Mouse (Mus musculus) liver, adult 2 months (tissue): ENCODE data around the gene A330070K13Rik. TPM values are rescaled to one million over a fixed set of nuclear protein-coding genes. Genes with fewer than 3 reads are reported as not detected.

Source experiments
- DNase-seq: peaks from one replicate; pipeline ENCODE4 v3.0.0-alpha.2; 2011; ENCODE audit warnings: low read depth, low spot score; ENCODE audit errors: extremely low read depth
- H3K27ac ChIP-seq: fragments of 200-500 bp; replicated peaks from 2 replicates; pipeline ENCODE4 v1.5.1; 2012; ENCODE audit warnings: low read depth, mild to moderate bottlenecking, control low read depth, inconsistent platforms, low read length; ENCODE audit not compliant: insufficient read depth
- H3K27me3 ChIP-seq: fragments of 200-500 bp; 2 replicates; pipeline ENCODE4 v1.6.1; 2012; ENCODE audit warnings: mild to moderate bottlenecking, moderate library complexity, low read length, inconsistent platforms; ENCODE audit not compliant: control insufficient read depth, insufficient read depth
- H3K36me3 ChIP-seq: fragments of 200-500 bp; 2 replicates; pipeline ENCODE4 v1.6.1; 2012; ENCODE audit warnings: low read length, inconsistent platforms; ENCODE audit not compliant: control insufficient read depth, insufficient read depth
- H3K4me1 ChIP-seq: fragments of 200-500 bp; 2 replicates; pipeline ENCODE4 v1.6.1; 2011; ENCODE audit warnings: low read length; ENCODE audit not compliant: control insufficient read depth, insufficient read depth
- H3K4me3 ChIP-seq: fragments of 200-500 bp; 2 replicates; pipeline ENCODE4 v1.5.1; 2011; ENCODE audit warnings: low read depth, mild to moderate bottlenecking, control low read depth, low read length, moderate library complexity; ENCODE audit not compliant: insufficient read depth
- H3K79me2 ChIP-seq: fragments of 200-500 bp; 2 replicates; pipeline ENCODE4 v1.6.1; 2012; ENCODE audit warnings: inconsistent platforms, mild to moderate bottlenecking, low read length, moderate library complexity; ENCODE audit not compliant: control insufficient read depth, insufficient read depth
- H3K9ac ChIP-seq: fragments of 200-500 bp; 2 replicates; pipeline ENCODE4 v1.6.1; 2012; ENCODE audit warnings: low read depth, mild to moderate bottlenecking, control low read depth, inconsistent platforms, low read length
- CTCF ChIP-seq: fragments of 200-500 bp; IDR thresholded peaks from 2 replicates; pipeline ENCODE4 v1.5.1; 2011; ENCODE audit warnings: low read depth, low read length, control low read depth
- POLR2A ChIP-seq: fragments of 200-500 bp; IDR thresholded peaks from 2 replicates; pipeline ENCODE4 v1.6.1; 2011; ENCODE audit warnings: low read length, control low read depth; ENCODE audit not compliant: insufficient read depth; ENCODE audit errors: extremely low read depth
- WGBS: fragments of 180-500 bp; shearing (Covaris S2); methylation state at CpG from one replicate; pipeline ENCODE4 v1.1.7; 2018; 5-methylcytosine and 5-hydroxymethylcytosine counted together
- polyA plus RNA-seq: library from polyadenylated mRNA; depleted of rRNA; stranded (reverse); fragments of >200 nt; gene quantifications from 2 replicates; pipeline ENCODE4 v1.2.3, GENCODE M21; 2012
- total RNA-seq: library from RNA; depleted of rRNA; stranded (reverse); fragments of >200 nt; gene quantifications from 2 replicates; pipeline ENCODE4 v1.2.3, GENCODE M21; 2014

A330070K13Rik gene
- total and polyA plus RNA-seq, 2 experiments = not detected

DNA sequence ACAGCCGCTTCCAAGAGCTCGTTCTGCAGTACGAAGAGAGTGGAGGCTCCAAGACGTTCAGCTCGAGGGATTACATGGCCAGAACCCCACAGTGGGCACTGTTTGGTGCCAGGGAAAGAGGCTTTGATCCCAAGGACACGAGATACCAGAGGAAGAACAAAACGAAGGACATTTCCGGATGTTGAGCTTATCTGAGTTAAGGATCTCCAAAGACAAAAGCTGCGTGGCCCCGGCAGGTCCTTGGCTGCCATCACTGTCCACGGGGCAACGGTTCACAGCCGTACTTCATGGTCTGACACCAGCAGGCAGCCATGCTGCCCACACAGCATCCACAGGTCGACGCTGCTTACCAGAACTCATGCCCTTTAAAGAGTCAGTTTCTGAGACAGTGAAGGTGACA, 43.8 kb downstream of the A330070K13Rik start:
- no peak overlapping the region for H3K9ac ChIP-seq
- no peak overlapping the region for H3K4me3 ChIP-seq
- no peaks in the 10 kb centered on the region for H3K79me2 ChIP-seq
- H3K27ac ChIP-seq = no peak overlapping the region
- H3K36me3 ChIP-seq = peaks cover 18% of the 10 kb centered on the region
- 92% methylated on average over 15 of the region's 15 CpGs for WGBS
- TF ChIP-seq CTCF = no peak
- TF ChIP-seq POLR2A = no peak
- H3K27me3 ChIP-seq = no peaks in the 10 kb centered on the region
- no peak for DNase-seq
- H3K4me1 ChIP-seq = no peaks in the 10 kb centered on the region

DNA sequence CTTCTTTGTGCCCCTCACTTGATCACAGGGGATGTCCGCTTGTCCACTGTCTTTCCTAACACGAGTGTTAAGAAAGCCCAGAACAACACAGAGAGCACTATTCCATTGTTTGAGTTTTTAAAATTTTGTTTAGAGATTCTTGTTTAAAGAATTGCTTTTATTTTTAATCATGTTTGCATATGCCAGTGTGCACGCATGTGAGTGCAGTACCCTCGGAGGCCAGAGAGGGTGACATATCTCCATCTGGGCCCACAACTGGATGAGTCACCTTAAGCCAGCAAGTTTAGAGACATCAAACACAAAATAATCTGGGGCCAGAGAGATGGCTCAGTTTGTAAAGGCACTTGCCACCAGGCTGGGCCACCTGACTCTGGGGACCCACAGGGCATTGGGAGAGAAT, 49.0 kb downstream of the A330070K13Rik start:
- no peaks in the 10 kb centered on the region for H3K4me1 ChIP-seq
- H3K4me3 ChIP-seq = no peak overlapping the region
- TF ChIP-seq CTCF = no peak
- no peak for TF ChIP-seq POLR2A
- H3K27ac ChIP-seq = no peak overlapping the region
- H3K9ac ChIP-seq = no peak overlapping the region
- WGBS = 99% methylated on average over 4 of the region's 4 CpGs
- no peaks in the 10 kb centered on the region for H3K27me3 ChIP-seq
- H3K79me2 ChIP-seq = no peaks in the 10 kb centered on the region
- peaks cover 16% of the 10 kb centered on the region; the same call in 1 of the 2 replicates for H3K36me3 ChIP-seq
- DNase-seq = no peak

DNA sequence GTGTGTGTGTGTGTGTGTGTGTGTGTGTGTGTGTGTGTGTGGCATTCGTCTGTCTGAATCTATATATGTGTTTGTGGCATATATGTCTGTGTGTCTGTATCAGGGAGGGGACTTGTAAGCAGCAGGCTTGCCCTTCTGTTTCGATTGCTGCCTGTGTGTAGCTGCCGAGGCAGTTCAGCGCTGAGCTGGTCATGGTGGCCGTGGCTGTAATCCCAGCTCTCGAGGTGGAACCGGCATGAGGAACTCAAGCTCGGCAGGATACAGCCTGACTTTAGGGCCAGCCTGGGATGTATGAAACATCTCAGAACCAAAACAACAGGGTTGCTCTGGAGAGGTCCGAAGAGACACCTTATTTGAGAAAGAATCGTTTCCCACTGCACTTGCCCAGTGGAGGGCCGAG, 50.5 kb downstream of the A330070K13Rik start:
- Histone ChIP-seq H3K79me2 (no peaks in the 10 kb centered on the region), H3K4me1 (no peaks in the 10 kb centered on the region), H3K27ac (no peak overlapping the region), H3K36me3 (peaks cover 16% of the 10 kb centered on the region; the same call in 1 of the 2 replicates), H3K27me3 (no peaks in the 10 kb centered on the region), H3K9ac (no peak overlapping the region), H3K4me3 (no peak overlapping the region)
- 97% methylated on average over 11 of the region's 11 CpGs for whole genome bisulfite sequencing
- TF ChIP-seq POLR2A (no peak), CTCF (no peak)
- no peak for DNase-seq

DNA sequence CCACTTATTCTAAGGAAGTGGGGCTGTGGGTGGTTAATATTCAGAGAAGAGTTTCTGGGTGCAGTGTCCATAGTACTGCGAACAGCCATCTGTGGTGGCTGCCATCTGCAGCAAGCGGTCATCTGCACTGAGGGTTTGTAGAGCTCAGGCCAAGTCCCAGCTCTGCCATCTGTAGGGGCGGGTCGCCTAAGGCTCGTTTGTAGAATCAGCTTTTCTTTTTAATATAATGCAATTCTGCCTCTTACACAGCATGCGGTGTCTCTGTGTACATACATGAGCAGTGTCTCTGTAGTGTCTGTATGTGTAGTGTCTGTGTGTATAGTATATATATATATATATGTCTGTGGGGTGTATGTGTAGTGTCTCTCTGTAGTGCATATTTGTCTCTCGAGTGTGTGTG, 50.9 kb downstream of the A330070K13Rik start:
- H3K36me3 ChIP-seq = peaks cover 16% of the 10 kb centered on the region; the same call in 1 of the 2 replicates
- H3K79me2 ChIP-seq = no peaks in the 10 kb centered on the region
- TF ChIP-seq POLR2A (no peak), CTCF (no peak)
- no peak overlapping the region for H3K9ac ChIP-seq
- H3K27ac ChIP-seq = no peak overlapping the region
- H3K27me3 ChIP-seq = no peaks in the 10 kb centered on the region
- H3K4me1 ChIP-seq = no peaks in the 10 kb centered on the region
- WGBS = 90% methylated on average over 7 of the region's 7 CpGs
- DNase-seq = no peak
- no peak overlapping the region for H3K4me3 ChIP-seq

DNA sequence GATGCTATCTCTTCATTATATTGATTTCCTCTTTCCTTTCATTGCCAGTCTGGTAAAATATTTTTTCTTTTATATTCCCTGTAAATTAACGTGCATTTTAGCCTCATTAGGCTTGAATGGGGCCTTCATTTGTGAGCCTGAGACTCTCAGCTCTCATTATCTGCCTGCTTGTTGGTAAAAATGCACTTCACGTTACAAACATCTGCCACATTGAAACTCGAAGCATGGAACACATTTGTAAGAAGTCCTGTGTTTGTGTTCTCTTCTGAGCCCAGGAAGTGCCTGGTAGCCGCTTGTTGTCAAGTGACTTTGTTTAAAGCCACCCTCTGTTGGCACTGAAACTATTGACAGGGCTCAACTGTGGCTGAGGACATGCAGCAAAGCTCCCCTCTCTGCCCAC, 53.2 kb downstream of the A330070K13Rik start:
- TF ChIP-seq POLR2A = no peak
- no peak for TF ChIP-seq CTCF
- WGBS = 83% methylated on average over 4 of the region's 4 CpGs
- Histone ChIP-seq H3K79me2 (no peaks in the 10 kb centered on the region), H3K27me3 (no peaks in the 10 kb centered on the region), H3K27ac (no peak overlapping the region), H3K4me3 (no peak overlapping the region), H3K4me1 (no peaks in the 10 kb centered on the region), H3K9ac (no peak overlapping the region), H3K36me3 (peaks cover 10% of the 10 kb centered on the region; the same call in 1 of the 2 replicates)
- DNase-seq = no peak

DNA sequence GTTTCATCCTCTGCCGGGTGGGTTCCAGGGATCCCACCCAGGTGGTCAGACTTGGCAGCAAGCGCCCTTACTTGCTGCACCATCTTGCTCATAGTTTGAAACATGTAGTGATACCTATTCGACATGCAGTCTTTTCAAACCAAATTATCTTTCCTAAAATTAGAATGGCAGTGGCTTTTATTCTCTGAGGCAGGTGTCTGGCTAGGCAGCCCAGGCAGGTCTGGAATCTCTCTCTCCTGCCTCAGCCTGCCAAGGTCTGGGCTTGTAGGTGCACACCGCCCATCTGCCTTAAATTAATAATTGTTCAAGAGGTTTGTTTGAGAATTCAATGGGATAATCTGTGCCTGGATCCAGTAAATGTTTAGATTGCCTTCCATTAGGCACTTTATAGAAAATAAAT, 53.6 kb downstream of the A330070K13Rik start:
- Histone ChIP-seq H3K79me2 (no peaks in the 10 kb centered on the region), H3K4me3 (no peak overlapping the region), H3K4me1 (no peaks in the 10 kb centered on the region), H3K9ac (no peak overlapping the region), H3K27ac (no peak overlapping the region), H3K27me3 (no peaks in the 10 kb centered on the region), H3K36me3 (peaks cover 10% of the 10 kb centered on the region; the same call in 1 of the 2 replicates)
- DNase-seq = no peak
- WGBS = 92% methylated on average over 4 of the region's 4 CpGs
- no peak for TF ChIP-seq POLR2A
- TF ChIP-seq CTCF = no peak
